Mouse (Mus musculus): ENCODE results near the gene Slc24a3.

Gene Slc24a3

GRCm38 (mm10) chr2:145167664-145168360 is at the start of gene Slc24a3:
Gene Slc24a3 (plus strand): TSS chr2:145167754.
- DNase-seq: peak; percentile 48

GRCm38 (mm10) chr2:145117762-145118161 is 49.8 kb upstream of the Slc24a3 start:
- no peak for DNase-seq

GRCm38 (mm10) chr2:145127747-145128146 is 39.8 kb upstream of the Slc24a3 start:
- no peak for DNase-seq

- no peak for DNase-seq
Observed at GRCm38 (mm10) chr2:145136625-145137291, 30.8 kb upstream of the Slc24a3 start.

- DNase-seq: no peak
Observed at GRCm38 (mm10) chr2:145150407-145150806, 17.1 kb upstream of the Slc24a3 start.

- no peak for DNase-seq
Observed at GRCm38 (mm10) chr2:145150821-145151220, 16.7 kb upstream of the Slc24a3 start.

GRCm38 (mm10) chr2:145152281-145152680 is 15.3 kb upstream of the Slc24a3 start:
- DNase-seq: no peak

- DNase-seq: no peak
Observed at GRCm38 (mm10) chr2:145158972-145159371, 8.6 kb upstream of the Slc24a3 start.

- peak; percentile 66 for DNase-seq
Observed at GRCm38 (mm10) chr2:145161046-145161700, 6.4 kb upstream of the Slc24a3 start.

GRCm38 (mm10) chr2:145164086-145164485 is 3.5 kb upstream of the Slc24a3 start:
- DNase-seq: no peak

- DNase-seq: no peak
Observed at GRCm38 (mm10) chr2:145164562-145164961, 3.0 kb upstream of the Slc24a3 start.

- DNase-seq: no peak
Observed at GRCm38 (mm10) chr2:145165076-145165475, 2.5 kb upstream of the Slc24a3 start.

GRCm38 (mm10) chr2:145165854-145166253 is 1.7 kb upstream of the Slc24a3 start:
- DNase-seq: no peak

GRCm38 (mm10) chr2:145167051-145167663 is 397 bp upstream of the Slc24a3 start:
- DNase-seq: peak; percentile 19

GRCm38 (mm10) chr2:145168405-145168971 is 934 bp downstream of the Slc24a3 start:
- no peak for DNase-seq

GRCm38 (mm10) chr2:145172978-145173655 is 5.6 kb downstream of the Slc24a3 start:
- DNase-seq: no peak

- no peak for DNase-seq
Observed at GRCm38 (mm10) chr2:145175036-145175435, 7.5 kb downstream of the Slc24a3 start.

- DNase-seq: no peak
Observed at GRCm38 (mm10) chr2:145182410-145182809, 14.9 kb downstream of the Slc24a3 start.

- DNase-seq: no peak
Observed at GRCm38 (mm10) chr2:145188828-145189227, 21.3 kb downstream of the Slc24a3 start.

- no peak for DNase-seq
Observed at GRCm38 (mm10) chr2:145196043-145196442, 28.5 kb downstream of the Slc24a3 start.

GRCm38 (mm10) chr2:145196501-145197042 is 29.0 kb downstream of the Slc24a3 start:
- DNase-seq: no peak

GRCm38 (mm10) chr2:145197076-145197475 is 29.5 kb downstream of the Slc24a3 start:
- DNase-seq: peak; percentile 20
